Mouse (Mus musculus): ENCODE data around the gene Epop. TPM values are rescaled to one million over a fixed set of nuclear protein-coding genes. Genes with fewer than 3 reads are reported as not detected.
"Not testable (repeated sequence)": the region's sequence is repeated elsewhere in the genome, so short reads cannot be mapped to it uniquely, and the experiment has no call there.

Epop gene
- polyA plus RNA-seq, 1 experiment from 2014 or later, result 1.2 TPM

GRCm38 (mm10) chr11:97662207-97662892 is 32.8 kb upstream of the Epop start:
- Histone ChIP-seq H3K36me3 (ENCODE audit: control insufficient read depth, insufficient read depth, low read length) (peaks cover 3% of the 10 kb centered on the region; the same call in 1 of the 2 replicates), H3K9ac (ENCODE audit: low read depth, low read length) (peak overlapping the region; percentile 88), H3K27me3 (replicated peaks; ENCODE audit: control insufficient read depth, insufficient read depth, low read length) (peaks cover 9% of the 10 kb centered on the region), H3K9me3 (ENCODE audit: control insufficient read depth, low read length) (no peaks in the 10 kb centered on the region), H3K4me3 (ENCODE audit: low read length) (peak overlapping the region; percentile 88), H3K4me1 (ENCODE audit: control insufficient read depth, insufficient read depth, low read depth, low read length) (peaks cover 43% of the 10 kb centered on the region), H3K4me2 (ENCODE audit: low read length) (peak overlapping the region; percentile 90), H3K27ac (ENCODE audit: low read depth, low read length) (no peak overlapping the region)
- WGBS, result 2% methylated on average over 21 of the region's 21 CpGs
- ATAC-seq, result no peak

DNA sequence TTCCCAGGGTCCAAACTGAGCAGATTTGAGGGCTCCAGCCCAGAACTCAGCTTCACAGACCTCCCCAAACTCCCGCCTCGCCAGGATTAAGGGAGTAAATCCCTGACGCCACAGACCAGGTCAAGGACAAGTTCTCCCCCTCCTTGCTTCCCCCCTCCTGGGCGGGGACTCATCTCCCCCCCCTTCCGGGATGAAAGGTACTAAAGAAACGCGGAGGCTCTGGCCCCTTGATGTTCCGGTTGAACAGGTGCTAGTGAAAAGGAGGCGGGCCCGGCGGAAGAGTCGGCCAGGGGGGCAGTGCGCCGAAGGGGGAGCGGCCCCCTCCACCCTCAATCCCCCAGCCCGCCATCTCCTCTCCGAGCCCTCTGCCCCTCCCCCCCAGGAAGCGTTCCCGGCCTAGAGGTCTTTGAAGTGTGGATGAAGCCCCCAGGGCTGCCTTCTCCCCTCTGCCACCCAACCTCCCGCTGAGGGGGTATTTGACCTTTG is 32.2 kb upstream of the Epop start:
- Histone ChIP-seq H3K27me3 (replicated peaks; ENCODE audit: control insufficient read depth, insufficient read depth, low read length) (peaks cover 9% of the 10 kb centered on the region), H3K4me3 (ENCODE audit: low read length) (peak overlapping the region; percentile 22), H3K27ac (ENCODE audit: low read depth, low read length) (no peak overlapping the region), H3K9ac (ENCODE audit: low read depth, low read length) (no peak overlapping the region; the same call in 1 of the 2 replicates), H3K9me3 (ENCODE audit: control insufficient read depth, low read length) (no peaks in the 10 kb centered on the region), H3K4me1 (ENCODE audit: control insufficient read depth, insufficient read depth, low read depth, low read length) (peaks cover 43% of the 10 kb centered on the region), H3K4me2 (ENCODE audit: low read length) (peak overlapping the region; percentile 90), H3K36me3 (ENCODE audit: control insufficient read depth, insufficient read depth, low read length) (peaks cover 3% of the 10 kb centered on the region; the same call in 1 of the 2 replicates)
- WGBS, result under 1% methylated on average over 19 of the region's 20 CpGs
- no peak for ATAC-seq

GRCm38 (mm10) chr11:97660734-97661647 is 31.5 kb upstream of the Epop start:
- Histone ChIP-seq H3K4me3 (ENCODE audit: low read length) (peak overlapping the region; percentile 80), H3K27ac (ENCODE audit: low read depth, low read length) (no peak overlapping the region), H3K4me2 (ENCODE audit: low read length) (peak overlapping the region; percentile 90), H3K9me3 (ENCODE audit: control insufficient read depth, low read length) (no peaks in the 10 kb centered on the region), H3K4me1 (ENCODE audit: control insufficient read depth, insufficient read depth, low read depth, low read length) (peaks cover 43% of the 10 kb centered on the region), H3K27me3 (replicated peaks; ENCODE audit: control insufficient read depth, insufficient read depth, low read length) (peaks cover 9% of the 10 kb centered on the region), H3K9ac (ENCODE audit: low read depth, low read length) (peak overlapping the region; percentile 89), H3K36me3 (ENCODE audit: control insufficient read depth, insufficient read depth, low read length) (peaks cover 3% of the 10 kb centered on the region; the same call in 1 of the 2 replicates)
- no peak for ATAC-seq
- WGBS, result 3% methylated on average over 27 of the region's 27 CpGs

DNA sequence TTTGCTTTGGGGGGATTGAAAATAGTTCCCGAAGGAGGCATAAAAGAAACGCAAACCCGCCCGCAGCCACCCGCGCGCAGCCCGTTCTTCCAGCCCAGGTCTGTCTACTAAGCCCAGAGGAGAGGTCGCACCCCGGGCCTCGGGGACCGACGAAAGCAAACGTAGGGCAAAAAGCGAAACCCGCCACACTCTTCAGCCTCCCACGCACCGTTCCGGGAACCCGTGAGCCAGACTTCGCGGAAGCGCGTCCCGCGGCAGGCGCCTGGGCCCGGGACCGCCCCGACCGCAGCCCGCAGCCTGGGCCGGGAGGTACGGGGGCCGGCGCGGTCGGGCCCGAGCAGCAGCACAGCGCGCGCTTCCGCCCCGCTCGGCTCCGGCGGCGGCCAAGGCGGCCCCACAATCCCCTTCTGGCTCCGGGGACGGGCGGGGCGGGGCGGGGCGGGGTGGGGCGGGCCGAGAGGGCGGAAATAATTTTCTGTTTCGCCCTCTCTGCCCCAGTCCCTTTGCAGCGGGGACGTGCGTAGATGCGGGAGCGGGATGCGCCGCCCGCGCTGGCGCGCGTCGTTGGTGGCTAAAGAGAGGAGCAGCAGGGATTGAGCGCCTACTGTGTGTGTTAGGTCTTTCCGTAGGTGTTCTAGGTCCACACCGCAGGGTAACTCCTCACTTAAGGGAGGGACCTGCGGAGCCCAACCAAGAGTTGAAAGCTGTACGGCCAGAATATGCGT is 30.6 kb upstream of the Epop start:
- WGBS, result 0% methylated on average over 65 of the region's 78 CpGs
- Histone ChIP-seq H3K36me3 (ENCODE audit: control insufficient read depth, insufficient read depth, low read length) (no peaks in the 10 kb centered on the region), H3K4me1 (ENCODE audit: control insufficient read depth, insufficient read depth, low read depth, low read length) (peaks cover 38% of the 10 kb centered on the region), H3K27ac (ENCODE audit: low read depth, low read length) (peak overlapping the region; percentile 74), H3K4me2 (ENCODE audit: low read length) (peak overlapping the region; percentile 85), H3K9ac (ENCODE audit: low read depth, low read length) (peak overlapping the region; percentile 89), H3K9me3 (ENCODE audit: control insufficient read depth, low read length) (no peaks in the 10 kb centered on the region), H3K27me3 (replicated peaks; ENCODE audit: control insufficient read depth, insufficient read depth, low read length) (peaks cover 9% of the 10 kb centered on the region), H3K4me3 (ENCODE audit: low read length) (peak overlapping the region; percentile 80)
- ATAC-seq, result peak; percentile 87

DNA sequence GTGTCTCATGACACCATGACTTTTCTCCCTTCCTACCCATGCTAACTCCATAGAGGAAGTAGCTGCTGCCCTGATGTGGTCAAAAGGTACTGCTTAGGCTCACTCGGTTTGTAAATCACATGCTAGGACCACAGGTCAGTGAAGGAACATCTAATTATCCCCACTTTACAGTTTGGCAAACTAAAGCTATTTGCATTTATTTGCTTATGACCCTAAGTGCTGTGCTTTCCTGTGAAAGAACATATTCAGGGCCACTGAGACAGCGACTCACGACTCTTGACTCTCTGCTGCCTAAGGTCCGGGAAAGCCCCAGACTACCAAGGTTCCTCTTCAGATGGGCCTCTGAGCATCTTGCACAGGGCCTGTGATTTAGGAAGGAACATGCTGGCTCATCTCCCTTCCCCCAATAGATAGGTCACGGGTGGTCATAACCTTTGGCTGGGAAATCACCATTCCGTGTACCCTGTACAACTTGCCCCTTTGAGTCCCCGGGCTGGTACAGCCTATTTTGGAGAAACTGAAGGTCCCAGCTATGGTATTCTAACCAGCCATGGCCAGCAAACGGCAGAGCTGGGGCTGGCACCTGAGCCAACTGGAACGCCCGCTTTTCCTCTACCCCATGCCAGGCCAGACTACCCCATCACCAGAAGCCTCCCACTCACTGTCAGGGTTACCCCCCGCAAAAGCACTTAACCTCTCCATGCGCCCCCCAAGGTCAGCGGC is 29.9 kb upstream of the Epop start:
- Histone ChIP-seq H3K27me3 (replicated peaks; ENCODE audit: control insufficient read depth, insufficient read depth, low read length) (peaks cover 9% of the 10 kb centered on the region), H3K4me1 (ENCODE audit: control insufficient read depth, insufficient read depth, low read depth, low read length) (peaks cover 31% of the 10 kb centered on the region), H3K9ac (ENCODE audit: low read depth, low read length) (peak overlapping the region; percentile 89), H3K4me2 (ENCODE audit: low read length) (peak overlapping the region; percentile 85), H3K4me3 (ENCODE audit: low read length) (peak overlapping the region; percentile 80), H3K36me3 (ENCODE audit: control insufficient read depth, insufficient read depth, low read length) (no peaks in the 10 kb centered on the region), H3K9me3 (ENCODE audit: control insufficient read depth, low read length) (no peaks in the 10 kb centered on the region), H3K27ac (ENCODE audit: low read depth, low read length) (peak overlapping the region; percentile 74)
- 13% methylated on average over 13 of the region's 13 CpGs for WGBS
- no peak for ATAC-seq

- Histone ChIP-seq H3K4me3 (ENCODE audit: low read length) (no peak overlapping the region), H3K36me3 (ENCODE audit: control insufficient read depth, insufficient read depth, low read length) (no peaks in the 10 kb centered on the region), H3K4me2 (ENCODE audit: low read length) (no peak overlapping the region), H3K27ac (ENCODE audit: low read depth, low read length) (no peak overlapping the region), H3K4me1 (ENCODE audit: control insufficient read depth, insufficient read depth, low read depth, low read length) (peaks cover 28% of the 10 kb centered on the region), H3K27me3 (replicated peaks; ENCODE audit: control insufficient read depth, insufficient read depth, low read length) (peaks cover 9% of the 10 kb centered on the region), H3K9me3 (ENCODE audit: control insufficient read depth, low read length) (no peaks in the 10 kb centered on the region), H3K9ac (ENCODE audit: low read depth, low read length) (no peak overlapping the region)
- WGBS, result 70% methylated on average over 11 of the region's 11 CpGs
- no peak for ATAC-seq
These were observed 29.3 kb upstream of the Epop start for GRCm38 (mm10) chr11:97658751-97659266.

DNA sequence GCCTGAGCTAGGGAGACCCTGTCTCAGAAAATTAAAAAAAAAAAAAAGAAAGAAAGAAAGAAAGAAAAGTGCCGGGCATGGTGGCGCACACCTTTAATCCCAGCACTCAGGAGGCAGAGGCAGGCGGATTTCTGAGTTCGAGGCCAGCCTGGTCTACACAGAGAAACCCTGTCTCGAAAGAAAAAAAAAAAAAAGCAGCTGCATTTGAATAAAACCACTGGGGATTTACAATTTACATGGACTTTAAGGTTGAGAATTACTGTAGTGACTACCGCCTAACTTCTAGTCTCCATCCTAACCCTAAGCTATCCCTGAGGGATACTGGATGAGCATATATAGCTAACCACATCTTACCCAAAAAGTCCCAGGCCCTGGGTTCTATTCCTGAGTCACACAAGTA is 28.5 kb upstream of the Epop start:
- 94% methylated on average over 6 of the region's 6 CpGs for WGBS

GRCm38 (mm10) chr11:97657184-97657945 is 27.9 kb upstream of the Epop start:
- no peak overlapping the region for H3K9ac ChIP-seq (ENCODE audit: low read depth, low read length)
- no peaks in the 10 kb centered on the region for H3K9me3 ChIP-seq (ENCODE audit: control insufficient read depth, low read length)
- 67% methylated on average over 3 of the region's 6 CpGs for WGBS
- ATAC-seq, result no peak
- peaks cover 9% of the 10 kb centered on the region for H3K27me3 ChIP-seq (replicated peaks; ENCODE audit: control insufficient read depth, insufficient read depth, low read length)
- H3K4me3 ChIP-seq (ENCODE audit: low read length), result no peak overlapping the region
- no peak overlapping the region for H3K4me2 ChIP-seq (ENCODE audit: low read length)
- H3K4me1 ChIP-seq (ENCODE audit: control insufficient read depth, insufficient read depth, low read depth, low read length), result peaks cover 23% of the 10 kb centered on the region
- no peaks in the 10 kb centered on the region for H3K36me3 ChIP-seq (ENCODE audit: control insufficient read depth, insufficient read depth, low read length)
- no peak overlapping the region for H3K27ac ChIP-seq (ENCODE audit: low read depth, low read length)

More for the DNA sequence above, 28.5 kb upstream of the Epop start:
- H3K9me3 ChIP-seq (ENCODE audit: control insufficient read depth, low read length); H3K36me3 ChIP-seq (ENCODE audit: control insufficient read depth, insufficient read depth, low read length); H3K27me3 ChIP-seq (replicated peaks; ENCODE audit: control insufficient read depth, insufficient read depth, low read length); H3K27ac ChIP-seq (ENCODE audit: low read depth, low read length); H3K4me3 ChIP-seq (ENCODE audit: low read length); H3K4me2 ChIP-seq (ENCODE audit: low read length); ATAC-seq; H3K9ac ChIP-seq (ENCODE audit: low read depth, low read length): not testable (repeated sequence)
- peaks cover 28% of the 10 kb centered on the region for H3K4me1 ChIP-seq (ENCODE audit: control insufficient read depth, insufficient read depth, low read depth, low read length)

Measured in hindbrain, embryonic 16.5 days (tissue).